In genomic region chr2:15260486-15261165, GRCm38 (mm10) we compare ENCODE assay signal across 11 mouse cellular contexts.
DNase-seq lines count a peak whose midpoint lies in the region; ATAC-seq and TF ChIP-seq lines count a peak whose summit lies in the region.
"Had no signal": no experiment of that assay in that cellular context is flagged by ENCODE, and none has a peak within 500 bp of the region (broad histone marks: within the 10 kb centered on the region; RNA-seq: fewer than 3 reads in every experiment).

No protein-coding gene starts in this region.

- H3K27ac ChIP-seq in limb, embryonic 11.5 days (replicated peaks; ENCODE audit: low read depth, low read length) = no peak overlapping the region
- H3K27ac ChIP-seq in limb, embryonic 10.5 days = no peak overlapping the region
- H3K27ac ChIP-seq in MEL (ENCODE audit: control insufficient read depth, low read depth, low read length) = no peak overlapping the region
- H3K27ac ChIP-seq: macrophage; stomach, embryonic 15.5 days had no signal

- no peak for DNase-seq in frontal cortex, postnatal 14 days (ENCODE audit: low spot score in 2 of 2)
- DNase-seq in limb, embryonic 11.5 days (ENCODE audit: low spot score) = no peak
- DNase-seq in limb, embryonic 10.5 days (ENCODE audit: low spot score) = no peak
- DNase-seq in MEL (ENCODE audit: low read depth, low spot score) = peak; percentile 16
- peak; percentile 24 for DNase-seq in forelimb bud, embryonic 11.5 days (ENCODE audit: low read depth, low spot score)
- no peak for DNase-seq in ovary, postnatal 10 days (ENCODE audit: low spot score)
- DNase-seq: cerebellum, postnatal 25 days had no signal

- no peak overlapping the region for H3K4me3 ChIP-seq in limb, embryonic 11.5 days (ENCODE audit: low read depth, low read length)
- H3K4me3 ChIP-seq in limb, embryonic 10.5 days = no peak overlapping the region
- no peak overlapping the region for H3K4me3 ChIP-seq in MEL (ENCODE audit: control insufficient read depth in 1 of 2, insufficient read depth in 1 of 2, low read depth in 2 of 2, low read length in 2 of 2)
- H3K4me3 ChIP-seq: stomach, embryonic 15.5 days had no signal

- H3K9me3 ChIP-seq in limb, embryonic 11.5 days (ENCODE audit: control insufficient read depth, low read length) = no peaks in the 10 kb centered on the region
- H3K9me3 ChIP-seq in limb, embryonic 10.5 days (replicated peaks) = no peaks in the 10 kb centered on the region
- H3K9me3 ChIP-seq in MEL (replicated peaks; ENCODE audit: insufficient read depth, low read length) = no peaks in the 10 kb centered on the region
- H3K9me3 ChIP-seq: stomach, embryonic 15.5 days had no signal

- peak in 2 of 3 experiments; percentile 4 to 51; a peak in 2 of 6 replicates for TF ChIP-seq CTCF in MEL (IDR thresholded peaks at IDR 0.05 in 2 of 3, conservative IDR thresholded peaks at IDR 0.05 in 1 of 3; ENCODE audit: control insufficient read depth in 1 of 3, insufficient read depth in 1 of 3, low read depth in 2 of 3, low read length in 3 of 3, poor library complexity in 1 of 3, severe bottlenecking in 1 of 3)

- H3K4me2 ChIP-seq in limb, embryonic 11.5 days (ENCODE audit: low read depth, severe bottlenecking) = no peak overlapping the region
- H3K4me2 ChIP-seq: stomach, embryonic 15.5 days had no signal

- ATAC-seq in frontal cortex, adult (ENCODE audit: low TSS enrichment) = peak; percentile 89
- ATAC-seq in limb, embryonic 11.5 days (ENCODE audit: insufficient number of reproducible peaks, low FRiP score, low TSS enrichment, low read depth) = peak; percentile 57; the same call in 1 of the 2 replicates
- no peak for ATAC-seq in erythroblast, adult 5-6 weeks (replicated peaks; ENCODE audit: low FRiP score, poor library complexity, severe bottlenecking)

- H3K4me1 ChIP-seq in limb, embryonic 11.5 days (ENCODE audit: control insufficient read depth, insufficient read depth, low read length) = no peaks in the 10 kb centered on the region
- 0 out of 2 replicates have a peak, but pooled peaks cover 5% of the 10 kb centered on the region for H3K4me1 ChIP-seq in limb, embryonic 10.5 days
- H3K4me1 ChIP-seq in MEL (ENCODE audit: control insufficient read depth in 1 of 2, insufficient read depth in 2 of 2, low read length in 2 of 2) = no peaks in the 10 kb centered on the region
- H3K4me1 ChIP-seq: stomach, embryonic 15.5 days had no signal

- no peaks in the 10 kb centered on the region for H3K27me3 ChIP-seq in limb, embryonic 11.5 days (ENCODE audit: control insufficient read depth, insufficient read depth, low read length)
- H3K27me3 ChIP-seq in limb, embryonic 10.5 days (ENCODE audit: low read depth, poor library complexity, severe bottlenecking) = no peaks in the 10 kb centered on the region
- H3K27me3 ChIP-seq in MEL (ENCODE audit: control insufficient read depth in 1 of 2, insufficient read depth in 2 of 2, low read length in 2 of 2) = no peaks in the 10 kb centered on the region
- H3K27me3 ChIP-seq: stomach, embryonic 15.5 days had no signal

- no peak for TF ChIP-seq POLR2A in MEL (IDR thresholded peaks at IDR 0.05; ENCODE audit: control insufficient read depth in 1 of 2, insufficient read depth in 1 of 2, low read depth in 1 of 2, low read length in 2 of 2, poor library complexity in 1 of 2)

- H3K9ac ChIP-seq in limb, embryonic 11.5 days (ENCODE audit: low read length) = no peak overlapping the region
- H3K9ac ChIP-seq in MEL (ENCODE audit: control insufficient read depth, low read depth, low read length, poor library complexity, severe bottlenecking) = no peak overlapping the region
- H3K9ac ChIP-seq: stomach, embryonic 15.5 days had no signal

- TF ChIP-seq RAD21 in MEL (IDR thresholded peaks at IDR 0.05; ENCODE audit: low read depth, low read length) = peak; percentile 62

- no peaks in the 10 kb centered on the region for H3K36me3 ChIP-seq in limb, embryonic 11.5 days (ENCODE audit: control insufficient read depth, insufficient read depth, low read length)
- H3K36me3 ChIP-seq in limb, embryonic 10.5 days = no peaks in the 10 kb centered on the region
- no peaks in the 10 kb centered on the region for H3K36me3 ChIP-seq in MEL (ENCODE audit: control insufficient read depth in 1 of 2, insufficient read depth in 2 of 2, low read length in 2 of 2)
- H3K36me3 ChIP-seq: stomach, embryonic 15.5 days had no signal

- 31% methylated on average over 4 of the region's 4 CpGs for WGBS in limb, embryonic 11.5 days
- 31% methylated on average over 4 of the region's 4 CpGs for WGBS in limb, embryonic 10.5 days

- no peaks in the 10 kb centered on the region for H3K79me2 ChIP-seq in MEL (ENCODE audit: control insufficient read depth, insufficient read depth, low read length, poor library complexity)

- no peak for TF ChIP-seq EP300 in MEL (IDR thresholded peaks at IDR 0.05; ENCODE audit: low read depth in 1 of 2, low read length in 2 of 2)

TF ChIP-seq in MEL, 35 proteins besides CTCF, POLR2A, EP300 and RAD21:
- TF ChIP-seq SMC3 (IDR thresholded peaks at IDR 0.05; ENCODE audit: low read depth, low read length) (peak; percentile 63), RCOR1 (IDR thresholded peaks at IDR 0.05; ENCODE audit: low read depth, low read length) (no peak), USF2 (IDR thresholded peaks at IDR 0.05; ENCODE audit: borderline replicate concordance in 1 of 2, insufficient read depth in 1 of 2, low read depth in 1 of 2, low read length in 2 of 2) (no peak), MAZ (IDR thresholded peaks at IDR 0.05; ENCODE audit: low read depth, low read length) (no peak), POLR2AphosphoS5 (IDR thresholded peaks at IDR 0.05; ENCODE audit: borderline replicate concordance, low read depth, low read length) (no peak), ZC3H11A (IDR thresholded peaks at IDR 0.05; ENCODE audit: low read depth, low read length) (peak; percentile 53), E2F4 (IDR thresholded peaks at IDR 0.05; ENCODE audit: borderline replicate concordance, low read depth, low read length) (no peak), ZMIZ1 (IDR thresholded peaks at IDR 0.05; ENCODE audit: low read depth, low read length) (no peak)

Comparison
In these comparisons a context has a peak if more than half of its experiments do, and no peak if none do; other contexts are left out.
1. DNase-seq: peak in MEL (single experiment) and forelimb bud, embryonic 11.5 days (single experiment); none in frontal cortex, postnatal 14 days (0 of 2), limb, embryonic 11.5 days (single experiment), limb, embryonic 10.5 days (single experiment) and ovary, postnatal 10 days (single experiment).